25 mouse cellular contexts compared by ENCODE assay signal in the genomic region with DNA sequence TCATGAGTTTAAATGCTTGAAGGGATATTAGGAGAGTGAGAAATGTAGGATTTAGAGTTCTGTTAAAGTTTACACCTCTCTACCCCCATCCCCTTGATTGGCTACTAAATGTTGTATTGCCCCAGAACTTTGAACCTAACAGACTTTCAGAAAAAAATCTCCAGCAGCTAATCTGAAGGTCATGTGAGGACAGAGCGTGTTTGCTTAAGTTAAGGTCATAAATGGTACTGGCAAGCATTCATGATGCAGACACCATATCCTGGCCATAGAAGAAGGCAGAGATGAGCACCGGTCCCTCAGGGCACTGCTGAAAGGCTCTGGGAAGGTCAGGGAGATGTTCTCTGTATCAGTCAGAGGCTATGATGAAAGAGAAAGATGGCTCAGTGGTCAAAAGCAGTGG. TPM values are rescaled to one million over a fixed set of nuclear protein-coding genes. Genes with fewer than 3 reads are reported as not detected.
DNase-seq lines count a peak whose midpoint lies in the region; ATAC-seq and TF ChIP-seq lines count a peak whose summit lies in the region.
"Had no signal": no experiment of that assay in that cellular context is flagged by ENCODE, and none has a peak within 500 bp of the region (broad histone marks: within the 10 kb centered on the region; RNA-seq: fewer than 3 reads in every experiment).

No protein-coding gene starts in this region.

- H3K4me1 ChIP-seq in forebrain, embryonic 11.5 days (replicated peaks; ENCODE audit: control insufficient read depth, insufficient read depth, low read length): peaks cover 8% of the 10 kb centered on the region; the same call in 1 of the 2 replicates
- peaks cover 31% of the 10 kb centered on the region for H3K4me1 ChIP-seq in forebrain, embryonic 13.5 days
- no peaks in the 10 kb centered on the region for H3K4me1 ChIP-seq in kidney, adult 2 months (ENCODE audit: control insufficient read depth, insufficient read depth, low read length)
- H3K4me1 ChIP-seq in liver, adult 2 months (ENCODE audit: control insufficient read depth, insufficient read depth, low read length): peaks cover 22% of the 10 kb centered on the region
- peaks cover 19% of the 10 kb centered on the region for H3K4me1 ChIP-seq in liver, embryonic 12.5 days

- peak; percentile 21 for DNase-seq in forebrain, embryonic 11.5 days (ENCODE audit: low spot score)
- DNase-seq in kidney, adult 2 months: peak; percentile 30
- no peak for DNase-seq in kidney, postnatal 36 days
- DNase-seq in liver, adult 2 months (ENCODE audit: extremely low read depth, low read depth, low spot score): peak; percentile 97
- DNase-seq: adrenal gland, adult 8-10 months; adrenal gland, postnatal 14 days; adrenal gland, postnatal 36 days; B cell, adult 2 months; cerebellum, adult 11-12 months; cerebellum, adult 2 months; cerebellum, adult 9-10 months; cerebellum, postnatal 10 days; cerebellum, postnatal 25 days; forebrain, postnatal 0 days had no signal

- 97% methylated on average over 2 of the region's 2 CpGs for WGBS in forebrain, embryonic 11.5 days
- WGBS in forebrain, embryonic 13.5 days: 92% methylated on average over 2 of the region's 2 CpGs
- 68% methylated on average over 2 of the region's 2 CpGs for WGBS in kidney, adult 2 months
- 23% methylated on average over 2 of the region's 2 CpGs for WGBS in liver, adult 2 months
- 79% methylated on average over 2 of the region's 2 CpGs for WGBS in liver, embryonic 12.5 days (ENCODE audit: insufficient replicate concordance)

- no peak overlapping the region for H3K9ac ChIP-seq in forebrain, embryonic 11.5 days (ENCODE audit: low read length)
- no peak overlapping the region for H3K9ac ChIP-seq in forebrain, embryonic 13.5 days
- H3K9ac ChIP-seq in liver, adult 2 months (ENCODE audit: low read depth, low read length): no peak overlapping the region
- no peak overlapping the region for H3K9ac ChIP-seq in liver, embryonic 12.5 days
- H3K9ac ChIP-seq: embryonic facial prominence, embryonic 12.5 days; forebrain, embryonic 12.5 days; forebrain, embryonic 15.5 days; forebrain, postnatal 0 days had no signal

- no peak for TF ChIP-seq POLR2A in kidney, adult 2 months (IDR thresholded peaks at IDR 0.05; ENCODE audit: low read depth, low read length)
- TF ChIP-seq POLR2A in liver, adult 2 months (IDR thresholded peaks at IDR 0.05; ENCODE audit: extremely low read depth, insufficient read depth, low read length): no peak

- H3K27me3 ChIP-seq in forebrain, embryonic 11.5 days (ENCODE audit: control insufficient read depth, insufficient read depth, low read length): no peaks in the 10 kb centered on the region; the same call in 1 of the 2 replicates
- no peaks in the 10 kb centered on the region for H3K27me3 ChIP-seq in forebrain, embryonic 13.5 days
- H3K27me3 ChIP-seq in kidney, adult 2 months (replicated peaks; ENCODE audit: control insufficient read depth, insufficient read depth, low read length): no peaks in the 10 kb centered on the region
- no peaks in the 10 kb centered on the region for H3K27me3 ChIP-seq in liver, adult 2 months (ENCODE audit: control insufficient read depth, insufficient read depth, low read length)
- peaks cover 77% of the 10 kb centered on the region for H3K27me3 ChIP-seq in liver, embryonic 12.5 days (replicated peaks)
- H3K27me3 ChIP-seq: forebrain, embryonic 15.5 days had no signal

- no peaks in the 10 kb centered on the region for H3K36me3 ChIP-seq in forebrain, embryonic 11.5 days (ENCODE audit: control insufficient read depth, insufficient read depth, low read length)
- H3K36me3 ChIP-seq in forebrain, embryonic 13.5 days (ENCODE audit: poor library complexity, severe bottlenecking): peaks cover 33% of the 10 kb centered on the region
- no peaks in the 10 kb centered on the region for H3K36me3 ChIP-seq in kidney, adult 2 months (ENCODE audit: control insufficient read depth, insufficient read depth, low read length)
- H3K36me3 ChIP-seq in liver, adult 2 months (ENCODE audit: control insufficient read depth, insufficient read depth, low read length): peaks cover 4% of the 10 kb centered on the region; the same call in 1 of the 2 replicates
- H3K36me3 ChIP-seq in liver, embryonic 12.5 days: no peaks in the 10 kb centered on the region
- H3K36me3 ChIP-seq: embryonic facial prominence, embryonic 10.5 days; embryonic facial prominence, embryonic 12.5 days; G1E had no signal

- H3K79me2 ChIP-seq in liver, adult 2 months (ENCODE audit: control insufficient read depth, insufficient read depth, low read length): peaks cover 9% of the 10 kb centered on the region; the same call in 1 of the 2 replicates

- no peak overlapping the region for H3K4me2 ChIP-seq in forebrain, embryonic 11.5 days (ENCODE audit: low read depth, low read length, severe bottlenecking)
- no peak overlapping the region for H3K4me2 ChIP-seq in forebrain, embryonic 13.5 days
- H3K4me2 ChIP-seq in liver, embryonic 12.5 days: no peak overlapping the region
- H3K4me2 ChIP-seq: embryonic facial prominence, embryonic 12.5 days; forebrain, embryonic 12.5 days; forebrain, embryonic 15.5 days had no signal

- H3K4me3 ChIP-seq in forebrain, embryonic 11.5 days (ENCODE audit: low read depth, low read length): no peak overlapping the region
- no peak overlapping the region for H3K4me3 ChIP-seq in forebrain, embryonic 13.5 days
- no peak overlapping the region for H3K4me3 ChIP-seq in kidney, adult 2 months (ENCODE audit: insufficient read depth, low read depth, low read length)
- H3K4me3 ChIP-seq in liver, adult 2 months (ENCODE audit: insufficient read depth, low read depth, low read length): peak overlapping the region; percentile 32; the same call in 1 of the 2 replicates
- no peak overlapping the region for H3K4me3 ChIP-seq in liver, embryonic 12.5 days
- H3K4me3 ChIP-seq: embryonic facial prominence, embryonic 10.5 days; embryonic facial prominence, embryonic 12.5 days; forebrain, embryonic 12.5 days; forebrain, embryonic 15.5 days had no signal

- ATAC-seq in forebrain, embryonic 11.5 days (replicated peaks; ENCODE audit: low FRiP score): no peak
- ATAC-seq in forebrain, embryonic 13.5 days: no peak
- no peak for ATAC-seq in liver, embryonic 12.5 days
- ATAC-seq: activated CD4-positive, CD25-positive, alpha-beta regulatory T cell, adult 4 months; CD4-positive, CD25-positive, alpha-beta regulatory T cell, adult 4 months; forebrain, embryonic 15.5 days; forebrain, postnatal 0 days; Patski had no signal

- H3K27ac ChIP-seq in forebrain, embryonic 11.5 days (ENCODE audit: low read depth, low read length): no peak overlapping the region
- no peak overlapping the region for H3K27ac ChIP-seq in forebrain, embryonic 13.5 days
- H3K27ac ChIP-seq in kidney, adult 2 months (ENCODE audit: insufficient read depth, low read depth, low read length): no peak overlapping the region; the same call in 1 of the 2 replicates
- H3K27ac ChIP-seq in liver, adult 2 months (replicated peaks; ENCODE audit: insufficient read depth, low read depth, low read length): peak overlapping the region; percentile 97
- no peak overlapping the region for H3K27ac ChIP-seq in liver, embryonic 12.5 days
- H3K27ac ChIP-seq: embryonic facial prominence, embryonic 10.5 days; embryonic facial prominence, embryonic 12.5 days; forebrain, embryonic 12.5 days; forebrain, embryonic 15.5 days had no signal

- TF ChIP-seq CTCF in kidney, adult 2 months (conservative IDR thresholded peaks at IDR 0.05; ENCODE audit: insufficient read depth, insufficient read length, low read depth, low read length): no peak
- no peak for TF ChIP-seq CTCF in liver, adult 2 months (IDR thresholded peaks at IDR 0.05; ENCODE audit: low read depth, low read length)

- no peaks in the 10 kb centered on the region for H3K9me3 ChIP-seq in forebrain, embryonic 11.5 days (ENCODE audit: control insufficient read depth, low read length)
- H3K9me3 ChIP-seq in forebrain, embryonic 13.5 days (replicated peaks): no peaks in the 10 kb centered on the region
- H3K9me3 ChIP-seq in liver, embryonic 12.5 days (replicated peaks): no peaks in the 10 kb centered on the region
- H3K9me3 ChIP-seq: embryonic facial prominence, embryonic 10.5 days; forebrain, embryonic 12.5 days; forebrain, embryonic 15.5 days had no signal

RNA-seq across cellular contexts. Expression of a gene that starts 6.3 kb away (rescaled TPM):
- polyA plus RNA-seq in forebrain, embryonic 11.5 days (2014; fragmentation: Nextera tagmentation; extraction: Ambion mirVana): 15.2 and 16.7 TPM in 2 replicates
- polyA plus RNA-seq in forebrain, embryonic 13.5 days (2015; fragmentation: Nextera tagmentation; extraction: Ambion mirVana): 18.1 and 20.8 TPM in 2 replicates
- 11.0 and 12.0 TPM in 2 replicates for polyA plus RNA-seq in kidney, adult 2 months (2012; rRNA removed)
- total RNA-seq in liver, adult 2 months (2014; rRNA removed): 36.7 and 41.3 TPM in 2 replicates
- 11.7 and 12.9 TPM in 2 replicates for polyA plus RNA-seq in liver, adult 2 months (2012; rRNA removed)
- polyA plus RNA-seq in liver, embryonic 12.5 days (2016; fragmentation: Nextera tagmentation; extraction: Ambion mirVana): 0.14 and 0.30 TPM in 2 replicates

RNA-seq across cellular contexts. Expression of a gene that starts 18.8 kb away (rescaled TPM):
- polyA plus RNA-seq in forebrain, embryonic 11.5 days (2014; fragmentation: Nextera tagmentation; extraction: Ambion mirVana): 4.6 and 4.9 TPM in 2 replicates
- 4.1 and 5.8 TPM in 2 replicates for polyA plus RNA-seq in forebrain, embryonic 13.5 days (2015; fragmentation: Nextera tagmentation; extraction: Ambion mirVana)
- polyA plus RNA-seq in kidney, adult 2 months (2012; rRNA removed): 1.1 TPM in 2 replicates
- 0.09 and 0.40 TPM in 2 replicates for total RNA-seq in liver, adult 2 months (2014; rRNA removed)
- polyA plus RNA-seq in liver, adult 2 months (2012; rRNA removed): 0.34 and 0.61 TPM in 2 replicates
- 0.43 and 1.1 TPM in 2 replicates for polyA plus RNA-seq in liver, embryonic 12.5 days (2016; fragmentation: Nextera tagmentation; extraction: Ambion mirVana)
- total RNA-seq: adrenal gland, adult 18-20 months; adrenal gland, postnatal 14 days had no signal
- polyA plus RNA-seq: activated CD4-positive, CD25-positive, alpha-beta regulatory T cell, adult 4 months; CD4-positive, CD25-positive, alpha-beta regulatory T cell, adult 4 months; G1E had no signal

RNA-seq across cellular contexts. Expression of a gene that starts 39.0 kb away (rescaled TPM):
- 136 and 139 TPM in 2 replicates for polyA plus RNA-seq in forebrain, embryonic 11.5 days (2014; fragmentation: Nextera tagmentation; extraction: Ambion mirVana)
- 188 and 192 TPM in 2 replicates for polyA plus RNA-seq in forebrain, embryonic 13.5 days (2015; fragmentation: Nextera tagmentation; extraction: Ambion mirVana)
- polyA plus RNA-seq in kidney, adult 2 months (2012; rRNA removed): 12.8 TPM in 2 replicates
- total RNA-seq in liver, adult 2 months (2014; rRNA removed): 19.9 and 20.3 TPM in 2 replicates
- 6.8 and 7.9 TPM in 2 replicates for polyA plus RNA-seq in liver, adult 2 months (2012; rRNA removed)
- 22.7 and 24.0 TPM in 2 replicates for polyA plus RNA-seq in liver, embryonic 12.5 days (2016; fragmentation: Nextera tagmentation; extraction: Ambion mirVana)

Comparison
In these comparisons a context has a peak if more than half of its experiments do, and no peak if none do; other contexts are left out.
1. DNase-seq: peak in forebrain, embryonic 11.5 days (single experiment), kidney, adult 2 months (single experiment) and liver, adult 2 months (single experiment); none in kidney, postnatal 36 days (0 of 2).